Mouse (Mus musculus) c-Kit-negative CD71-positive TER-119-positive erythroid progenitor cells, embryonic 14.5 days (primary cell): ENCODE results near the gene Vmn1r16.
"Not testable (repeated sequence)": the region's sequence is repeated elsewhere in the genome, so short reads cannot be mapped to it uniquely, and the experiment has no call there.

ENCODE experiments used
- DNase-seq: peaks from one replicate; pipeline ENCODE4 v3.0.0-alpha.2; 2013; ENCODE audit warnings: low read depth, low spot score

The Vmn1r16 gene

DNA sequence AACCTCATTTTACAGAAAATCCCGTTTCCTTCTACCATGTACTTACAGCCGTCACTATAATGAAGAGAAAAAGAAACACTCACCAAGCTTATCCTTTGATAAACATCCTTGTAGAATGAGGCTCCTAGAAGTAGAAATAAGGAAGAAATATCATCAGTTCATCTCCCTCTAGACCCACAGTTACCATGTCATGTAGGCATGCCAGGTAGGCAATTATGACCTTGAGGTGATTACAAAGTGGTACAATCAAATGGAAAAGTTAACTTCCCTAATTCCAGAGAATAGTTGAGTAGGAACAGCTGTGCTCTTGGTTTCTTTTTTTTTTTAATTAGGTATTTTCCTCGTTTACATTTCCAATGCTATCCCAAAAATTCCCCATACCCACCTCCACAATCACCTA is at the start of gene Vmn1r16:
TSS of gene Vmn1r16 (minus strand) at position 101 of the 400 bp plus-strand sequence.
- no peak for DNase-seq

DNA sequence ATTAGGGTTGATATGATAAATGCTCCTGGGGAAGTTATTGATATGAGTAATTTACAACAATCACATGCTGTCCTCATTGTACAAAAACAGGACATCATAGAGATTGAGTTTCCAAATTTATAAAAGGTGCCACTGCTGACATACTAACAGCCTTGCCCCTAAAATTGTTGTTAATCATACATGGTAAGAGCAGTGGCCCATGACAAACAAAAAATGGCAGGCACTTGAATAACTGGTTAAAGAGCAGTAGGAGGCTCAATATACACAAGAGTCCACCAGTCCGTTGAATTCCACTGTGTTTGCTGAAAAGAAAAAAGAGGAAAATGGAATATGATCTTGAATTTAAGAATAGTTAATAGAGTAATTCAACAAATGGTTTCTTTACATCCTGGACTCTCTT is 38.2 kb upstream of the Vmn1r16 start:
- DNase-seq = no peak

DNA sequence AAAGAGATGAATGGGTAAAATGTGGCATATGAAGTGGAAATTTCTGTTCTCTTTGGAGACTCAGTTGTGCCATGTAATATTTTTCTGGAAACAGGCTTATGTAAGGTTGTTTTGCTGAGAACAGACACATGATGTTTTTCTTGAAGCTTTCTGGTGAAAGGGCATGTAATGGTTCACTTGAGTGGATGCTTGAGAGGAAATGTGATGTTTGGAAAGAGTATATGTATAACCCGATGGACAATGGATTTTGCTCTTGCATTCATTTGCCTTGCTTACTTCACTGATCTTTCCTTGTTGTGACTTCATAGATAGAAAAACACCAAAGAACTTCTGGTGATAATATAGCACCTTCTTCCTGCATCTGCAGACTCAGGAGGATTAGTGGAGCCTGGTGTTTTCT is 36.6 kb upstream of the Vmn1r16 start:
- DNase-seq = not testable (repeated sequence)

DNA sequence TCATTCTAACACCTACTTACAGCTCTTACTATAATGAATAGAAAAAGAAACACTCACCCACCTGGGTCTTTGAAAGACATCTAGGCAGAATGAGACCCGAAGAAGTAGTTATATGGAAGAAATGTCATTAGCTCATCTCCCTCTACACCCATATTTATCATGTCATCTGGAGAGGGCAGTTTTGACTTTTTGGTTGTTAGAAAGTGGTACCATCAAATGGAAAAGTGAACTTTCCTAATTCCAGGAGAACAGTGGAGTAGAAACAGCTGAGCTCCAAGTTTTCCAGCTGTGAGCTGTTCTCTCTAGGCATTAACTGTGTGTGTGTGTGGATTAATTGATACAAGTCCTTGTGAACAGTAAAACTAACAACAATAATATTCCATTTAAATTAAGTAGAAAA is 34.3 kb upstream of the Vmn1r16 start, which contains the start of gene Vmn1r17:
TSS of gene Vmn1r17 (minus strand) at position 101 of the 400 bp plus-strand sequence.
- no peak for DNase-seq

DNA sequence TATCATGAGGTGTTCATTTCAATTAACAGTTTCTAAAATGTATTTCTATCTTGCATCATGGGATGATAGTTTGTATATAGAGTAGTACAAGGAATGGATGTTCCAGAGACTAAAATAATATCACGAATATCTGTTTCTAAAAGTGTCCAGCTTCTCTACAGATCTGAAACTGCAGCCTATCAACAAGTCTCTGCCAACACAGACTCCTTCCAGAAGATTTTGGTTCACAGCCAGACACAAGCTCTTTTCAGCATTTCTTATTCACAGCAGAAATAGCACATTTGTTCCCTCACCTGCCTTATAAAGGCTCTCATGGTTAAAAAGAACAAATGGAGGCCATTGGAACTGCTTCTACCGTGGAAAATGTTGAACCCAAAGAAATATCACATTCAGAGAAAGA is 27.6 kb upstream of the Vmn1r16 start:
- DNase-seq = no peak

DNA sequence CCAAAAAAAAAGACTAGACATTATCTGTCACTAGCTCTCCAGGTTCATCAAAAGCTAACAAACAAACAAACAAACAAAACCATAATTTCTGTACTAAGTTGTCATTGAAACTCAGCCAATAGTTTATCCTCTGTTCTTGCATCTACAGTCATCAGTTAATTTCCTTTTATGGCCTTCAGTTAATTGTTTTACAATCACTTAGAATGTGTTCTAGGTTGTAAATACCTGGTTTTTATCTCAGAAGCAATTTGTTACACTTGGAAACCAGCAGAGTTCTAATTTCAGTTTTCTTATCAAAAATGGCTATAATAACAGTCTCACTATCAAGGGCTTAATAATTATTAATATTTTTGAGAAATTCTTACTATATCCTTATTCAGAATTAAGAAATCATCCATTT is 3.1 kb downstream of the Vmn1r16 start:
- DNase-seq = no peak

DNA sequence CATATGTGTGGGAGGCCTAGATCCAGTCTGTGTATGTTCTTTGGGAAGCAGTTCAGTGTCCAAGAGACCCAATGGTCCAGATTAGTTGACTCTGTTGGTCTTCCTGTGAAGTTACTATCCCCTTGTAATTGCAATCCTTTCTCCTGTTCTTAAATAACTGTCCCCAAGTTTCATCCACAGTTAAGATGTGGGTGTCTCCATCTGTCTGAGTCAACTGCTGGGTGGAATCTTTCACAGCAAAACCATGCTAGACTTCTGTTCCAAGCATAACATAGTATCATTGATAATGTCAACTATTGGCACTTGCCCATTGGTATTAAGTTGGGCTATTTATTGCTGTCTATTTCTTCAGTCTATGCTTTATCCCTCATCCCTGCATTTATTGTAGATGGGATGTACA is 50.3 kb downstream of the Vmn1r16 start:
- DNase-seq = no peak

DNA sequence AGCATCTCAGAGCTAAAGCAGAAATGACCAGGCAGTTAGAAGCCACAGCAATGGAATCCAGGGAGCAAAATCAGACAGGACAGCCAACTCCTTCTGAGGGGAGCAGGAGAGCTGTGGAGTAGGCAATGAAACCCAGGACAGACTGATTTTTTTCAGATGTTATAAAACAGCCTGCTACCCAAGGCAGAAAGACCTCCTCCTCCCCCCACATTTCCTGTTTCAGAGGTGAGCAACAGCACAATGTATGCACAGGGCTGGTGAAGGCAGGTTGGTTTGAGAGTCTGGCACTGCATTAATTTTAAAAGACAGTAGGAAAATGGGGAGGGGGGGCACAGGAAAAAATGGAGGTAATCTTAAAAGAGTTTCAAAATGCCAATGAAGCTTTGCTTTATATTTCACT is 56.8 kb downstream of the Vmn1r16 start:
- DNase-seq = no peak

DNA sequence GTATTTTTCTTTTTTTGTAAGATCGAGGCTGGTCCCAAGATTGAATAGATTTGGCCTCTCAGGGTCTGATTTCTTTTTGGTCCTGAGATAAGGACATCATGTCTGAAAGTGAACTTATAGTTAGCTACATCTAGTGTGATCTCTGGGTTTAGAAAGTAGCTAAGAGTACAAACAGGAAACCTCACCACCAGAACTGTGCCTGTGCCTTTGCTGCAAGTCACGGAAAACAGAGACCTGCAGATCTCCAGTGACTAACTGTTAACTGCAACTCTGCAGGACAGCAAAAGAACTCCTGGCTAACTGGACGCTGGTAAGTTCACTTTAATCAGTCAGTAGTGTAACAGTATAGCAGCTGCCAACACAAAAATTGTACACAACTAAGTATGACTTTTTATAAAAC is 57.4 kb downstream of the Vmn1r16 start:
- no peak for DNase-seq
